Mouse (Mus musculus): ENCODE measurements at regions not wholly inside any gene's neighbourhood (a gene's known extent, or its start where the extent isn't known, plus 50 kb on each side); places are given as distances from the start of the nearest gene placed in this dataset.
"Not testable (repeated sequence)": the region's sequence is repeated elsewhere in the genome, so short reads cannot be mapped to it uniquely, and the experiment has no call there.

- no peak for DNase-seq (ENCODE audit: low spot score in 2 of 2)
Observed at GRCm38 (mm10) chr14:54148626-54149025, 105.3 kb downstream of the Dad1 start.

GRCm38 (mm10) chr14:54148121-54148520 is 105.8 kb downstream of the Dad1 start:
- DNase-seq (ENCODE audit: low spot score in 2 of 2): no peak

GRCm38 (mm10) chr14:54147546-54147945 is 106.4 kb downstream of the Dad1 start:
- DNase-seq (ENCODE audit: low spot score in 2 of 2): no peak

- no peak for DNase-seq (ENCODE audit: low spot score in 2 of 2)
Observed at GRCm38 (mm10) chr14:54145743-54146741, 107.9 kb downstream of the Dad1 start.

GRCm38 (mm10) chr14:54143828-54144227 is 110.1 kb downstream of the Dad1 start:
- DNase-seq (ENCODE audit: low spot score in 2 of 2): no peak

GRCm38 (mm10) chr14:54138288-54138687 is 115.6 kb downstream of the Dad1 start:
- DNase-seq (ENCODE audit: low spot score in 2 of 2): no peak

- DNase-seq (ENCODE audit: low spot score in 2 of 2): no peak
Observed at GRCm38 (mm10) chr14:54136538-54136937, 117.4 kb downstream of the Dad1 start.

- no peak for DNase-seq (ENCODE audit: low spot score in 2 of 2)
Observed at GRCm38 (mm10) chr14:54128334-54128733, 125.6 kb downstream of the Dad1 start.

- DNase-seq (ENCODE audit: low spot score in 2 of 2): no peak
Observed at GRCm38 (mm10) chr14:54125510-54125909, 128.4 kb downstream of the Dad1 start.

- no peak for DNase-seq (ENCODE audit: low spot score in 2 of 2)
Observed at GRCm38 (mm10) chr14:54121973-54122372, 131.9 kb downstream of the Dad1 start.

- DNase-seq (ENCODE audit: low spot score in 2 of 2): no peak
Observed at GRCm38 (mm10) chr14:54121340-54121739, 132.6 kb downstream of the Dad1 start.

GRCm38 (mm10) chr14:54120194-54120593 is 133.7 kb downstream of the Dad1 start:
- DNase-seq (ENCODE audit: low spot score in 2 of 2): no peak

GRCm38 (mm10) chr14:54117607-54118006 is 136.3 kb downstream of the Dad1 start:
- not testable (repeated sequence) for DNase-seq (ENCODE audit: low spot score in 2 of 2)

GRCm38 (mm10) chr14:54113216-54113615 is 140.7 kb downstream of the Dad1 start:
- no peak for DNase-seq (ENCODE audit: low spot score in 2 of 2)

GRCm38 (mm10) chr14:54110971-54111370 is 142.9 kb downstream of the Dad1 start:
- no peak for DNase-seq (ENCODE audit: low spot score in 2 of 2)

- DNase-seq (ENCODE audit: low spot score in 2 of 2): no peak
Observed at GRCm38 (mm10) chr14:54109129-54109528, 144.8 kb downstream of the Dad1 start.

GRCm38 (mm10) chr14:54108311-54109074 is 145.4 kb downstream of the Dad1 start:
- peak; percentile 15 to 45 for DNase-seq (ENCODE audit: low spot score in 2 of 2)

GRCm38 (mm10) chr14:54107204-54107796 is 146.6 kb downstream of the Dad1 start:
- no peak for DNase-seq (ENCODE audit: low spot score in 2 of 2)

- no peak for DNase-seq (ENCODE audit: low spot score in 2 of 2)
Observed at GRCm38 (mm10) chr14:54104243-54104642, 149.7 kb downstream of the Dad1 start.

- DNase-seq (ENCODE audit: low spot score in 2 of 2): no peak
Observed at GRCm38 (mm10) chr14:54103541-54103940, 150.4 kb downstream of the Dad1 start.

GRCm38 (mm10) chr14:54103115-54103514 is 150.8 kb downstream of the Dad1 start:
- no peak for DNase-seq (ENCODE audit: low spot score in 2 of 2)

- DNase-seq (ENCODE audit: low spot score in 2 of 2): no peak
Observed at GRCm38 (mm10) chr14:54101775-54102174, 152.1 kb downstream of the Dad1 start.
